Mouse (Mus musculus) CH12.LX (cell line): ENCODE measurements around the gene Hoxb7. TPM values are rescaled to one million over a fixed set of nuclear protein-coding genes. Genes with fewer than 3 reads are reported as not detected.

Experiments used
- DNase-seq: peaks from one replicate; pipeline ENCODE4 v3.0.0-alpha.2; 2013; ENCODE audit errors: extremely low read depth
- H3K27ac ChIP-seq: 2 replicates; pipeline ENCODE4 v1.5.1; 2012; ENCODE audit warnings: low read depth, mild to moderate bottlenecking, control low read depth, moderate library complexity; ENCODE audit not compliant: insufficient read depth
- H3K27me3 ChIP-seq: replicated peaks from 2 replicates; pipeline ENCODE3; 2012; ENCODE audit warnings: inconsistent platforms
- H3K36me3 ChIP-seq, 2 experiments: replicated peaks in 1 of 2; 2 replicates each; pipeline versions ENCODE3 to v1.6.1; 2012; ENCODE audit warnings: inconsistent platforms in 1 of 2, low read length in 1 of 2, mild to moderate bottlenecking in 1 of 2, mixed read lengths in 1 of 2, moderate library complexity in 1 of 2; ENCODE audit not compliant: control insufficient read depth in 1 of 2, insufficient read depth in 1 of 2
- H3K4me1 ChIP-seq, 2 experiments: 2 replicates each; pipeline ENCODE4 v1.6.1; 2012; ENCODE audit warnings: inconsistent platforms in 1 of 2, moderate library complexity in 1 of 2; ENCODE audit not compliant: insufficient read depth in 2 of 2, control insufficient read depth in 1 of 2
- H3K4me2 ChIP-seq: 2 replicates; pipeline ENCODE4 v1.6.1; 2012; ENCODE audit warnings: low read depth, mild to moderate bottlenecking, control low read depth; ENCODE audit not compliant: poor library complexity, insufficient read depth, severe bottlenecking
- H3K4me3 ChIP-seq, 3 experiments: fragments of 150-350 bp in 1 of 3; sonication (generic) in 1 of 3; replicated peaks in 1 of 3; 2 replicates each; pipeline versions ENCODE3 to v1.5.1; 2011 to 2012; ENCODE audit warnings: low read depth in 2 of 3, low read length in 2 of 3, mild to moderate bottlenecking in 2 of 3, moderate library complexity in 2 of 3, control low read depth in 1 of 3, improper control_type of control experiment in 1 of 3, inconsistent platforms in 1 of 3, mixed read lengths in 1 of 3; ENCODE audit not compliant: poor library complexity in 1 of 3
- H3K79me2 ChIP-seq: replicated peaks from 2 replicates; pipeline ENCODE4 v1.6.1; 2012; ENCODE audit warnings: mild to moderate bottlenecking, moderate library complexity; ENCODE audit not compliant: control insufficient read depth, poor library complexity, insufficient read depth, severe bottlenecking; ENCODE audit errors: extremely low read depth
- H3K9ac ChIP-seq: 2 replicates; pipeline ENCODE4 v1.6.1; 2012; ENCODE audit warnings: low read depth, mild to moderate bottlenecking, control low read depth, moderate library complexity; ENCODE audit not compliant: insufficient read depth
- H3K9me3 ChIP-seq: replicated peaks from 2 replicates; pipeline ENCODE3; 2012; ENCODE audit warnings: low read length, inconsistent platforms, mixed read lengths
- CHD1 ChIP-seq: IDR thresholded peaks from 2 replicates; pipeline ENCODE4 v1.6.1; 2012; ENCODE audit warnings: low read depth, low read length, improper control_type of control experiment, inconsistent platforms
- CHD2 ChIP-seq: IDR thresholded peaks from 2 replicates; pipeline ENCODE4 v1.6.1; 2011; ENCODE audit warnings: low read length, improper control_type of control experiment
- CTCF ChIP-seq, 2 experiments: IDR thresholded peaks in 1 of 2; conservative IDR thresholded peaks in 1 of 2; 2 replicates each; pipeline ENCODE4 v1.5.1; 2011 to 2012; ENCODE audit warnings: low read depth in 2 of 2, low read length in 2 of 2, improper control_type of control experiment in 1 of 2, inconsistent platforms in 1 of 2, mild to moderate bottlenecking in 1 of 2, moderate library complexity in 1 of 2
- E2F4 ChIP-seq: IDR thresholded peaks from 2 replicates; pipeline ENCODE4 v1.6.1; 2011; ENCODE audit warnings: low read depth, low read length, improper control_type of control experiment; ENCODE audit not compliant: insufficient replicate concordance
- ETS1 ChIP-seq: conservative IDR thresholded peaks from 2 replicates; pipeline ENCODE4 v1.6.1; 2012; ENCODE audit warnings: low read depth, mild to moderate bottlenecking, inconsistent platforms, low read length, improper control_type of control experiment, moderate library complexity
- GABPA ChIP-seq: IDR thresholded peaks from 2 replicates; pipeline ENCODE4 v1.6.1; 2012; ENCODE audit warnings: low read depth, low read length, improper control_type of control experiment, inconsistent platforms; ENCODE audit not compliant: insufficient replicate concordance
- HCFC1 ChIP-seq: IDR thresholded peaks from 2 replicates; pipeline ENCODE4 v1.6.1; 2012; ENCODE audit warnings: low read depth, mild to moderate bottlenecking, inconsistent platforms, low read length, improper control_type of control experiment
- JUN ChIP-seq: IDR thresholded peaks from 2 replicates; pipeline ENCODE4 v1.6.1; 2011; ENCODE audit warnings: low read depth, mild to moderate bottlenecking, low read length, improper control_type of control experiment, moderate library complexity; ENCODE audit not compliant: insufficient read depth
- KAT2A ChIP-seq: IDR thresholded peaks from 2 replicates; pipeline ENCODE4 v1.6.1; 2012; ENCODE audit warnings: low read length, improper control_type of control experiment, inconsistent platforms; ENCODE audit not compliant: insufficient replicate concordance
- MAX ChIP-seq: IDR thresholded peaks from 2 replicates; pipeline ENCODE4 v1.6.1; 2011; ENCODE audit warnings: low read length, improper control_type of control experiment
- MEF2A ChIP-seq: IDR thresholded peaks from 2 replicates; pipeline ENCODE4 v1.6.1; 2014; ENCODE audit warnings: low read depth, mild to moderate bottlenecking, inconsistent platforms, low read length, improper control_type of control experiment, borderline replicate concordance
- MYC ChIP-seq: IDR thresholded peaks from 2 replicates; pipeline ENCODE4 v1.6.1; 2011; ENCODE audit warnings: low read depth, mild to moderate bottlenecking, improper control_type of control experiment, low read length
- NELFE ChIP-seq: IDR thresholded peaks from 2 replicates; pipeline ENCODE4 v1.6.1; 2011; ENCODE audit warnings: low read depth, low read length, improper control_type of control experiment
- NRF1 ChIP-seq: IDR thresholded peaks from 2 replicates; pipeline ENCODE4 v1.6.1; 2014; ENCODE audit warnings: low read depth, mild to moderate bottlenecking, inconsistent platforms, low read length, improper control_type of control experiment, moderate library complexity
- PAX5 ChIP-seq: IDR thresholded peaks from 2 replicates; pipeline ENCODE4 v1.6.1; 2012; ENCODE audit warnings: low read length, inconsistent platforms, mixed read lengths
- POLR2A ChIP-seq: IDR thresholded peaks from 2 replicates; pipeline ENCODE4 v1.6.1; 2011; ENCODE audit warnings: low read depth, mild to moderate bottlenecking, improper control_type of control experiment, low read length
- RAD21 ChIP-seq: IDR thresholded peaks from 2 replicates; pipeline ENCODE4 v1.6.1; 2011; ENCODE audit warnings: low read depth, mild to moderate bottlenecking, low read length, improper control_type of control experiment, moderate library complexity
- RCOR1 ChIP-seq: conservative IDR thresholded peaks from 2 replicates; pipeline ENCODE4 v1.6.1; 2012; ENCODE audit warnings: low read depth, mild to moderate bottlenecking, inconsistent platforms, low read length, improper control_type of control experiment
- TBP ChIP-seq: conservative IDR thresholded peaks from 2 replicates; pipeline ENCODE4 v1.6.1; 2011; ENCODE audit warnings: low read depth, low read length, improper control_type of control experiment
- TCF12 ChIP-seq: IDR thresholded peaks from 2 replicates; pipeline ENCODE4 v1.6.1; 2014; ENCODE audit warnings: low read depth, mild to moderate bottlenecking, inconsistent platforms, low read length, improper control_type of control experiment
- USF1 ChIP-seq: IDR thresholded peaks from 2 replicates; pipeline ENCODE4 v1.6.1; 2014; ENCODE audit warnings: low read depth, mild to moderate bottlenecking, inconsistent platforms, low read length, improper control_type of control experiment
- ZC3H11A ChIP-seq: IDR thresholded peaks from 2 replicates; pipeline ENCODE4 v1.6.1; 2012; ENCODE audit warnings: low read depth, mild to moderate bottlenecking, inconsistent platforms, low read length, improper control_type of control experiment
- ZMIZ1 ChIP-seq: IDR thresholded peaks from 2 replicates; pipeline ENCODE4 v1.6.1; 2012; ENCODE audit warnings: low read depth, mild to moderate bottlenecking, inconsistent platforms, low read length, improper control_type of control experiment
- dilution Hi-C: fragments of 300-500 bp; cut with MboI; formaldehyde crosslinking; loops from 2 replicates; pipeline ENCODE4 v1.14.3; 2020; ENCODE audit warnings: low sequenced_read_pairs; ENCODE audit not compliant: extremely low pct_unique_long_range_greater_than_20kb, extremely low pct_ligation_motif_present
- in situ Hi-C: fragments of 300-500 bp; cut with MboI; formaldehyde crosslinking; loops from 3 replicates; pipeline ENCODE4 v1.14.3; 2019; ENCODE audit warnings: low sequenced_read_pairs, low pct_ligation_motif_present, low pct_unique_long_range_greater_than_20kb, mixed read lengths
- polyA plus RNA-seq: library from polyadenylated mRNA; unstranded; fragments of >175 nt; gene quantifications from 2 replicates; pipeline ENCODE4 v1.2.1, GENCODE M21; 2012; ENCODE audit warnings: low read depth; ENCODE audit not compliant: insufficient read length
- total RNA-seq, 2 experiments: library from RNA; depleted of rRNA; stranded (reverse); fragments of 300-350 nt in 1 of 2; fragments of >200 nt in 1 of 2; gene quantifications; 2 replicates each; pipeline ENCODE4 v1.2.3; 2012 to 2014

Gene Hoxb7
- total and polyA plus RNA-seq, 3 experiments, result not detected

- H3K9ac ChIP-seq, result no peak overlapping the region
- no peak overlapping the region for H3K4me3 ChIP-seq
- no peaks in the 10 kb centered on the region for H3K79me2 ChIP-seq
- DNase-seq, result no peak
- TF ChIP-seq MYC (no peak), CHD2 (no peak), USF1 (no peak), PAX5 (no peak), E2F4 (no peak), CTCF (conservative IDR thresholded peaks at IDR 0.05 in 1 of 2, IDR thresholded peaks at IDR 0.05 in 1 of 2; ENCODE audit: low read depth in 2 of 2, low read length in 2 of 2) (no peak)
- H3K36me3 ChIP-seq, result no peaks in the 10 kb centered on the region
- in situ Hi-C loops (loop anchor here (25.0 kb wide), 1 partner anchor 232 kb away; no protein-coding TSS in a partner anchor), dilution Hi-C loops (no loop called here)
- H3K27ac ChIP-seq, result no peak overlapping the region
- peaks cover 72% of the 10 kb centered on the region for H3K27me3 ChIP-seq
- no peak overlapping the region for H3K4me2 ChIP-seq
- H3K4me1 ChIP-seq, result peaks cover 0 to 10% of the 10 kb centered on the region in 2 experiments; a peak in 2 of 4 replicates
- H3K9me3 ChIP-seq, result peaks cover 22% of the 10 kb centered on the region
Observed at GRCm38 (mm10) chr11:96305505-96306182, 19.2 kb downstream of the Hoxb7 start.

DNA sequence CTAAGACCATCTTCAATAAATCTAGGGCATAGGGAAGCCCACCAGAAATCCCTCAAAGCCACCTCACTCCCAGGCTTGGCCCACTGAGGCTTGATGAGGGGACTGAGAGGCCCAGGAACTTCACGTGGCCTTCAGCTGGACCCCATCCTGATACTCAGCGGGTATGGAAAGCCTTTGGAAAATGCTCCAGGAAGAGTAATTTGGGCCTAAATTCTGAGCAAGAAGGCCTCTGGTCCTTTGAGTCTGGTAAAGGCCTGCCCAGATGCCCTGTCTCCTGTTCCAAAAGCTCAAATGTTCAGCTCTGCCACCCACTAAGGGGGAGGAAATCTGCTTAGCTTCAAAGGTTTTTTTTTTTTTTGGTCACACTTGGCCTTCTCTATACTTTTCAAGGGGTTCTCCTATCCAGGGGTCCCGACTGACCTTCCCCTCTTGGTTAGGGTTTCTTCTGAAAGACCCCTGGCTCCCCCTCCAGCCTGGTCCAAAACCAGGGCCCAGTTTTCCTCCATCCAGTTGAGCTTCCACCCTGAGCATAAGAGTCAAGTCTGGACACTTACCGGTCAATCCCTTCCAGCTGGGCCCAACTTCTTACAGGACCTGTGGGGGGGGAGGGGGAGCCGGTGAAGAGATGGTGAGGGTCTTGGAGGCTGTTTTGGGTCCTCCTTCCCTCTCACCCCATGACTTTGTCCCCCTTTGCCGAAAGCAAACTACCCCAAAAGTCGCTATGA is 19.9 kb downstream of the Hoxb7 start:
- Histone ChIP-seq H3K27ac (no peak overlapping the region), H3K79me2 (no peaks in the 10 kb centered on the region), H3K9me3 (peaks cover 22% of the 10 kb centered on the region), H3K36me3 (no peaks in the 10 kb centered on the region), H3K9ac (no peak overlapping the region), H3K4me2 (no peak overlapping the region), H3K4me3 (no peak overlapping the region), H3K4me1 (peaks cover 0 to 16% of the 10 kb centered on the region in 2 experiments; a peak in 2 of 4 replicates), H3K27me3 (peaks cover 68% of the 10 kb centered on the region)
- dilution Hi-C loops (no loop called here), in situ Hi-C loops (loop anchor here (25.0 kb wide), 1 partner anchor 231 kb away; no protein-coding TSS in a partner anchor)
- no peak for TF ChIP-seq POLR2A
- no peak for TF ChIP-seq NRF1
- no peak for TF ChIP-seq JUN
- TF ChIP-seq KAT2A, result no peak
- TF ChIP-seq GABPA, result no peak
- no peak for TF ChIP-seq E2F4
- TF ChIP-seq CHD2, result no peak
- TF ChIP-seq HCFC1, result no peak
- TF ChIP-seq TBP, result no peak
- TF ChIP-seq ZC3H11A, result no peak
- no peak for TF ChIP-seq NELFE
- TF ChIP-seq MEF2A, result no peak
- TF ChIP-seq CHD1, result no peak
- TF ChIP-seq ZMIZ1, result no peak
- TF ChIP-seq RAD21, result no peak
- TF ChIP-seq MAX, result no peak
- TF ChIP-seq RCOR1, result no peak
- no peak for TF ChIP-seq TCF12
- no peak for TF ChIP-seq ETS1
- no peak for DNase-seq
